Mouse (Mus musculus) kidney, adult 2 months (tissue): ENCODE results near the gene Il31ra. TPM values are rescaled to one million over a fixed set of nuclear protein-coding genes. Genes with fewer than 3 reads are reported as not detected.

Experiments
- DNase-seq: peaks from one replicate; pipeline ENCODE4 v3.0.0; 2021
- H3K27ac ChIP-seq: fragments of 200-500 bp; 2 replicates; pipeline ENCODE4 v1.5.1; 2012; ENCODE audit warnings: low read depth, low read length, control low read depth, inconsistent platforms; ENCODE audit not compliant: insufficient read depth
- H3K27me3 ChIP-seq: fragments of 200-500 bp; replicated peaks from 2 replicates; pipeline ENCODE4 v1.6.1; 2012; ENCODE audit warnings: mild to moderate bottlenecking, moderate library complexity, low read length, inconsistent platforms; ENCODE audit not compliant: control insufficient read depth, insufficient read depth
- H3K36me3 ChIP-seq: fragments of 200-500 bp; 2 replicates; pipeline ENCODE4 v1.6.1; 2012; ENCODE audit warnings: mild to moderate bottlenecking, moderate library complexity, low read length, inconsistent platforms; ENCODE audit not compliant: control insufficient read depth, insufficient read depth
- H3K4me1 ChIP-seq: fragments of 200-500 bp; 2 replicates; pipeline ENCODE4 v1.6.1; 2011; ENCODE audit warnings: low read length; ENCODE audit not compliant: control insufficient read depth, insufficient read depth
- H3K4me3 ChIP-seq: fragments of 200-500 bp; 2 replicates; pipeline ENCODE4 v1.5.1; 2011; ENCODE audit warnings: mild to moderate bottlenecking, low read depth, low read length, control low read depth; ENCODE audit not compliant: insufficient read depth
- CTCF ChIP-seq: fragments of 200-500 bp; conservative IDR thresholded peaks from 2 replicates; pipeline ENCODE4 v1.5.1; 2011; ENCODE audit warnings: low read depth, mild to moderate bottlenecking, control low read depth, low read length, moderate library complexity, mixed read lengths; ENCODE audit not compliant: insufficient read depth, insufficient read length
- POLR2A ChIP-seq: fragments of 200-500 bp; IDR thresholded peaks from one replicate; pipeline ENCODE4 v1.6.1; 2011; ENCODE audit warnings: low read depth, low read length, control low read depth
- WGBS: fragments of 180-500 bp; shearing (Covaris S2); methylation state at CpG from one replicate; pipeline ENCODE4 v1.1.7; 2018; 5-methylcytosine and 5-hydroxymethylcytosine counted together
- polyA plus RNA-seq: library from polyadenylated mRNA; depleted of rRNA; stranded (reverse); fragments of >200 nt; gene quantifications from 2 replicates; pipeline ENCODE4 v1.2.3, GENCODE M21; 2012

Gene Il31ra
- polyA plus RNA-seq, 1 experiment, result 0.33 TPM

DNA sequence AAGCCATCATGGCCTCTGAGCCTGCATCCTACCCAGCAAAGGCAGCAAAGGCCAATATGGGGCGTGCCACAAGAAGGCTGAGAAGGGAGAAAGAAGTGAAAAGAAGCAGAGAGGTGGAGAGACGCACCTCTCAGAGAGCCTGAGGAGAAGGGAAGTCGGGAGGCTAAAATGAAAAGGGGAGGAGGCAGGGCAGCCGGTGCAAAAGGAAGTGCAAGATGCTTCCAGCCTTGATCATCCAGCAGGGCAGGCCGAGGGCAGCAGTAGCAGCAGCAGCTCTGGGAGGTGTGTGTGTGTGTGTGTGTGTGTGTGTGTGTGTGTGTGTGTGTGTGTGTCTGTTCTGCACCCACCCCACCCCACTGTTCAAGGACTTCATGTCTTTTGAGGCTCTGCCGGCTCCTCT, 71.9 kb downstream of the Il31ra start:
- no peak overlapping the region for H3K4me3 ChIP-seq
- H3K27me3 ChIP-seq, result no peaks in the 10 kb centered on the region
- no peaks in the 10 kb centered on the region for H3K36me3 ChIP-seq
- WGBS, result 71% methylated on average over 6 of the region's 6 CpGs
- H3K27ac ChIP-seq, result no peak overlapping the region
- DNase-seq, result no peak
- H3K4me1 ChIP-seq, result peaks cover 4% of the 10 kb centered on the region
- TF ChIP-seq CTCF (no peak), POLR2A (no peak)

DNA sequence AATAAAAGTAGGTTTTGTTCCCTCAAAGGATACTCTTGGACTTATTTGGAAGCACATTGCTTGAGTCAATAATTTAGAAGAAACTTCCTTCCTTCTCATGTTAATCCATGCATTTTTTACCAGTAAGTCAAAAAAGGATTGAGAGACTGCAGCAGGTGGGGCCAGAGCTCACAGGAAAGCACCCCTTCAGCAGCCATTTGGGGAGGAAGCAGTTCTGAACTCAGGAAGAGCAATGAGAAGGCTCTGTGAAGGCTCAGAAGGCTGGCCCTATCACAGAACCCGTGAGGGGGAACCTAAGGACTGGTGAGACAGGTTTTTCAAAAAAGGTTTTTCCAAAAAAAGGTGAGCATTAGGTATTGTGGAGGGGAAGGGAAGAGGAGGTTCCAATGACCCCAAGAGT, 79.6 kb downstream of the Il31ra start:
- H3K27ac ChIP-seq, result no peak overlapping the region
- 68% methylated on average over 1 of the region's 1 CpGs for WGBS
- TF ChIP-seq POLR2A (no peak), CTCF (no peak)
- DNase-seq, result no peak
- H3K36me3 ChIP-seq, result no peaks in the 10 kb centered on the region
- H3K4me1 ChIP-seq, result no peaks in the 10 kb centered on the region
- H3K27me3 ChIP-seq, result no peaks in the 10 kb centered on the region
- H3K4me3 ChIP-seq, result no peak overlapping the region

DNA sequence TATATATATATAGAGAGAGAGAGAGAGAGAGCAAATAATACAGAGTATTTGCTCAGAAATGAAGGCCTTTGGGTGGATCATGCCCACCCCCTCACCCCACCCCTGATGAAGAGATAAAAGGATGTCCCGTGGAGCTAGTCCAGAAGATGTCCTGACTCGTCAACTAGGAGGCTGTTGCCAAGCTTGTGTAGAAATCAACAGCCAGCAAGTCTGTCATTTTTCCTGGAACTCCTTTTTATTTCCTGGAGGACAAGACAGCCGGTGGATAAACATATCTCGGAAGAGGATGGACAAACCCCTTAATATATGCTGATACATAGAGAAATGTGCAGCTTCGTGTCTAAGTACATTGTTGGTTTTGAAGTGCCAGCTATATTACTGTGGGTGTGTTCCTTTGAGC, 81.3 kb downstream of the Il31ra start:
- Histone ChIP-seq H3K4me1 (no peaks in the 10 kb centered on the region), H3K4me3 (no peak overlapping the region), H3K27ac (no peak overlapping the region), H3K36me3 (no peaks in the 10 kb centered on the region), H3K27me3 (no peaks in the 10 kb centered on the region)
- WGBS, result 52% methylated on average over 5 of the region's 5 CpGs
- no peak for DNase-seq
- no peak for TF ChIP-seq CTCF
- no peak for TF ChIP-seq POLR2A

DNA sequence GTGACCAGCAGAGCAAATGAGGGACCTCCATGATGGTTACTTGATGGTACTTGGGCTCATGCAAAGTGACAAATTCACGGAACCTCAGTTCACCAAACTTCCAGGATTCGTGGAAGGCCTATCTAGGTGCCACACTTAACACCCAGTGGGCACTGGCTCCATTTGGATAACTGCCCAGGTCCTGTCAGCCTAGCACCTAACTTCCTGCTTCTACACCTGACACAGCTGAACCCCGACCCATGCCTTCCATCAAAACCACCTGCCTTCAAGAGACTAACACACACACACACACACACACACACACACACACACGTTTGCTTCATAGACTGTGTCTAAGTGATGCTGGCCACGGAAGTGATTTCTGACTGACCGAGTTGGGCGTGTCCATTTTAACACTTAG, 82.3 kb downstream of the Il31ra start:
- TF ChIP-seq POLR2A (no peak), CTCF (no peak)
- H3K36me3 ChIP-seq, result no peaks in the 10 kb centered on the region
- no peak overlapping the region for H3K27ac ChIP-seq
- H3K4me3 ChIP-seq, result no peak overlapping the region
- WGBS, result 64% methylated on average over 7 of the region's 7 CpGs
- DNase-seq, result no peak
- no peaks in the 10 kb centered on the region for H3K4me1 ChIP-seq
- H3K27me3 ChIP-seq, result no peaks in the 10 kb centered on the region

DNA sequence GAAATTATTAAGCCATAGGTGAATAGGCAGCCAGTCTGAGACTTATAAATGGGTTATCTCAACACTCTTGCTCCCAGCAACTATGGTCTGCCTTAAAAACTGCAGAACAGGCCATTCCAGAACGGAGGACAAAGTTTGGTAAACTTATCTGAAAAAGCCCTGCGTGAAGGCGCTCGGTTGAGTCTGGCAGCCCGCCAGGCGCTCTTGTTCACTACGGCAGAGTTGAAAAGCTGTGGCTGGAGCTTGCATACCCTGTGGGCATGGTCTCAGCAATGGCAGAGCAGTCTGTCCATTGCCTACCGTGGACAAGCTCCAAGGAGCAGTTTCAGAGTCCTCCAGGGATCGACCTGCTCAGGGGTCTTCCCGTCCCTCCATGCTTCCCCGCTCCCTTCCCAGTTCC, 82.9 kb downstream of the Il31ra start:
- H3K4me3 ChIP-seq, result no peak overlapping the region
- peak; percentile 25 for DNase-seq
- H3K36me3 ChIP-seq, result no peaks in the 10 kb centered on the region
- no peaks in the 10 kb centered on the region for H3K4me1 ChIP-seq
- H3K27ac ChIP-seq, result no peak overlapping the region
- TF ChIP-seq CTCF, result no peak
- no peak for TF ChIP-seq POLR2A
- WGBS, result 58% methylated on average over 11 of the region's 11 CpGs
- no peaks in the 10 kb centered on the region for H3K27me3 ChIP-seq

DNA sequence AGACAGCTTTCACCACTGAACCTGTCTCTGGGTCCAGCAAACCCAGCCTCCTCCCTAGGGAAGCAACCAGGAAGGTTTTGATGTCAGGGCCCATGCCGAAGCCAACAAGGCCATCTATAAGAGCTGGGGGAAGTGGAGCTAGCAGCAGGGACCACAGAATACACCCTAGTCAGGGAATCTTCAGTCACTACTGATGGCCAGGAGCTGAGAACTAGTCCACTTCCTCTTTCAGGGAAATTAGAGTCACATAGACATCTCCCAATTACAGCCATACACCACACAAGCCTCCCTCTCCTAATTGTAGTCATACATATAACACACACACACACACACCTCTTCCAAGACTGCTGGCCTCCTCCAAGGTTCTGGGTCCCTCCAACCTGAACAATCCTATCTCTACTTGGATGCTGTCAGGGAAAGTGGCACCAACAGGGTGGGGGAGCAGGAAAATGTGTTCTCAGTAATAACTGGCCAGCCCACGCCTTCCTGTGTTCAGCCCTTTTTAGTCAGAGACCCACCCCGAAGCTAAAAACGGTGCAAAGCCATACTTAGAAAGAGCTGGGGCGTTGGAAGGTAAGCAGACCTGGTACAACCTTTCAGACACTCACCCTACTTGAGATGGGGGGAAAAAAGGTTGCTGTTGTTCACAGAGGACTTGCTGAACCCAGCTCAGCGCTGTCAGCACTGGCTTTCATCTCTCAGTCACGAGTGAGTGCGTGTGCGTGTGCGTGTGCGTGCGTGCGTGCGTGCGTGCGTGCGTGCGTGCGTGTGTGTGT, 83.5 kb downstream of the Il31ra start:
- no peak for TF ChIP-seq CTCF
- no peak for TF ChIP-seq POLR2A
- 84% methylated on average over 19 of the region's 19 CpGs for WGBS
- no peaks in the 10 kb centered on the region for H3K27me3 ChIP-seq
- no peak overlapping the region for H3K4me3 ChIP-seq
- no peak overlapping the region for H3K27ac ChIP-seq
- H3K4me1 ChIP-seq, result no peaks in the 10 kb centered on the region
- H3K36me3 ChIP-seq, result 0 out of 2 replicates have a peak, but pooled peaks cover 2% of the 10 kb centered on the region
- DNase-seq, result no peak

DNA sequence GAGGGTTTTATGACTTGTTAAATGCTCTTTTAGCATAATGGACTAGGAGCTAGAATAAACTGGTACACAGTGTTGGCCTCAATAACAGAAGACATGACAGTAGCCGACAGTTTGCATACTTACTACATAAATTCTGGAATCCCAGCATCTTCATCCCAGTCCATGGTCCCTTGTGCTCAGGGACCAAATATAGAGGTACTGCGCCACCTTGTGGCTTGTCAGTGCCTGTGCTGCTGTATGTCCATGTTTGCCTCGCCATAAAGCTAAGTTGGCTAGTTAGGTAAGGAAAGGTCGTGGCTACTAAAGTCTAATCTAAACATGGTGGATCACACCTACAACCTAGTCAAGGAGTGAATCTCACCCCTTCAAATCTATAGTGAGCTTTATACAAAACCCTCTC, 84.7 kb downstream of the Il31ra start:
- Histone ChIP-seq H3K4me1 (no peaks in the 10 kb centered on the region), H3K27me3 (no peaks in the 10 kb centered on the region), H3K27ac (no peak overlapping the region), H3K36me3 (peaks cover 5% of the 10 kb centered on the region), H3K4me3 (no peak overlapping the region)
- TF ChIP-seq POLR2A (no peak), CTCF (peak; percentile 99)
- DNase-seq, result peak; percentile 65
- WGBS, result 24% methylated on average over 4 of the region's 4 CpGs
